Mouse (Mus musculus) midbrain, postnatal 0 days (tissue): ENCODE data around the gene Zbtb33. TPM values are rescaled to one million over a fixed set of nuclear protein-coding genes. Genes with fewer than 3 reads are reported as not detected.

Experiments used
- ATAC-seq: fragments of 200-750 bp; cut with Nextera tagmentation; 2 replicates; pipeline ENCODE4 v1.8.0; 2017; ENCODE audit warnings: moderate number of reproducible peaks, mild to moderate bottlenecking, moderate TSS enrichment, moderate library complexity; ENCODE audit not compliant: low FRiP score
- DNase-seq: peaks from one replicate; pipeline ENCODE4 v3.0.0-alpha.2; 2015; ENCODE audit warnings: low spot score
- H3K27ac ChIP-seq: fragments of 300-500 bp; sonication (generic); 2 replicates; pipeline ENCODE4 v1.5.1; 2014; ENCODE audit warnings: low read depth, mild to moderate bottlenecking, low read length, mixed read lengths
- H3K27me3 ChIP-seq: fragments of 300-500 bp; sonication (generic); 2 replicates; pipeline ENCODE4 v1.6.1; 2014; ENCODE audit warnings: low read length, control low read depth, mixed read lengths; ENCODE audit not compliant: insufficient read depth
- H3K36me3 ChIP-seq: fragments of 300-500 bp; sonication (generic); 2 replicates; pipeline ENCODE4 v1.6.1; 2014; ENCODE audit warnings: low read length, control low read depth, mixed read lengths; ENCODE audit not compliant: insufficient read depth
- H3K4me1 ChIP-seq: fragments of 300-500 bp; sonication (generic); 2 replicates; pipeline ENCODE4 v1.6.1; 2014; ENCODE audit warnings: mild to moderate bottlenecking, control low read depth, antibody characterized with exemption, low read length, mixed read lengths; ENCODE audit not compliant: insufficient read depth
- H3K4me2 ChIP-seq: fragments of 300-500 bp; sonication (generic); 2 replicates; pipeline ENCODE4 v1.6.1; 2014; ENCODE audit warnings: low read depth, mild to moderate bottlenecking, low read length, mixed read lengths; ENCODE audit not compliant: poor library complexity, severe bottlenecking
- H3K4me3 ChIP-seq: fragments of 300-500 bp; sonication (generic); 2 replicates; pipeline ENCODE4 v1.5.1; 2014; ENCODE audit warnings: low read depth, mild to moderate bottlenecking, low read length, moderate library complexity
- H3K9ac ChIP-seq: fragments of 300-500 bp; sonication (generic); replicated peaks from 2 replicates; pipeline ENCODE4 v1.6.1; 2014; ENCODE audit warnings: mild to moderate bottlenecking, low read length, moderate library complexity, mixed read lengths; ENCODE audit not compliant: poor library complexity, severe bottlenecking
- H3K9me3 ChIP-seq: fragments of 300-500 bp; sonication (generic); 2 replicates; pipeline ENCODE4 v1.6.1; 2016; ENCODE audit warnings: low read length, control low read depth
- CTCF ChIP-seq: IDR thresholded peaks from 2 replicates; pipeline ENCODE4 v1.5.1; 2016; ENCODE audit warnings: antibody characterized with exemption, mild to moderate bottlenecking
- WGBS: fragments of 180-500 bp; shearing (Covaris S2); extraction: QIAGEN DNeasy Blood & Tissue Kit; methylation state at CpG from one replicate; pipeline ENCODE4 v1.1.7; 2014; 5-methylcytosine and 5-hydroxymethylcytosine counted together
- polyA plus RNA-seq: library from polyadenylated mRNA; unstranded; fragments of >200 nt; fragmentation: Nextera tagmentation; extraction: Ambion mirVana; gene quantifications from 2 replicates; pipeline ENCODE4 v1.2.1, GENCODE M21; 2015
- total RNA-seq: library from RNA; depleted of rRNA; stranded (reverse); fragments of >200 nt; gene quantifications from 2 replicates; pipeline ENCODE4 v1.2.3, GENCODE M21; 2014

Zbtb33 gene
- total and polyA plus RNA-seq, 2 experiments from 2014 or later = 3.7 to 27.3 TPM

- ATAC-seq = peak; percentile 70
- no peak for DNase-seq
- Histone ChIP-seq H3K9ac (no peak overlapping the region), H3K9me3 (peaks cover 4% of the 10 kb centered on the region; the same call in 1 of the 2 replicates), H3K27ac (no peak overlapping the region), H3K36me3 (no peaks in the 10 kb centered on the region), H3K4me2 (peak overlapping the region; percentile 56), H3K4me3 (peak overlapping the region; percentile 38), H3K4me1 (no peaks in the 10 kb centered on the region), H3K27me3 (no peaks in the 10 kb centered on the region)
- 26% methylated on average over 36 of the region's 38 CpGs for WGBS
- TF ChIP-seq CTCF = no peak
Observed at GRCm38 (mm10) chrX:38180656-38181607, 8.7 kb upstream of the Zbtb33 start.

GRCm38 (mm10) chrX:38181608-38182258, 7.9 kb upstream of the Zbtb33 start:
- Histone ChIP-seq H3K36me3 (no peaks in the 10 kb centered on the region), H3K9ac (no peak overlapping the region), H3K4me2 (peak overlapping the region; percentile 56; the same call in 1 of the 2 replicates), H3K4me1 (no peaks in the 10 kb centered on the region), H3K9me3 (peaks cover 4% of the 10 kb centered on the region; the same call in 1 of the 2 replicates), H3K4me3 (no peak overlapping the region), H3K27me3 (no peaks in the 10 kb centered on the region), H3K27ac (no peak overlapping the region)
- ATAC-seq (peak; percentile 80), DNase-seq (peak; percentile 67)
- TF ChIP-seq CTCF = peak; percentile 51
- WGBS = 8% methylated on average over 10 of the region's 15 CpGs

GRCm38 (mm10) chrX:38185520-38185919, 4.1 kb upstream of the Zbtb33 start:
- no peak overlapping the region for H3K4me3 ChIP-seq
- no peak overlapping the region for H3K27ac ChIP-seq
- no peak for ATAC-seq
- H3K9ac ChIP-seq = no peak overlapping the region
- TF ChIP-seq CTCF = no peak
- DNase-seq = no peak
- H3K36me3 ChIP-seq = no peaks in the 10 kb centered on the region
- no peaks in the 10 kb centered on the region for H3K27me3 ChIP-seq
- no peak overlapping the region for H3K4me2 ChIP-seq
- WGBS = 26% methylated on average over 2 of the region's 2 CpGs
- no peaks in the 10 kb centered on the region for H3K4me1 ChIP-seq
- no peaks in the 10 kb centered on the region for H3K9me3 ChIP-seq

GRCm38 (mm10) chrX:38190458-38190764, 818 bp downstream of the Zbtb33 start:
- Histone ChIP-seq H3K9ac (peak overlapping the region; percentile 67), H3K9me3 (no peaks in the 10 kb centered on the region), H3K36me3 (no peaks in the 10 kb centered on the region), H3K27me3 (no peaks in the 10 kb centered on the region), H3K4me3 (peak overlapping the region; percentile 66), H3K4me1 (no peaks in the 10 kb centered on the region), H3K27ac (no peak overlapping the region), H3K4me2 (peak overlapping the region; percentile 49)
- DNase-seq (no peak), ATAC-seq (no peak)
- TF ChIP-seq CTCF = no peak
- 16% methylated on average over 3 of the region's 3 CpGs for WGBS

- 85% methylated on average over 2 of the region's 2 CpGs for WGBS
- DNase-seq (peak; percentile 36), ATAC-seq (no peak)
- H3K27ac ChIP-seq = no peak overlapping the region
- H3K9ac ChIP-seq = no peak overlapping the region
- no peaks in the 10 kb centered on the region for H3K36me3 ChIP-seq
- no peak overlapping the region for H3K4me3 ChIP-seq
- no peaks in the 10 kb centered on the region for H3K27me3 ChIP-seq
- H3K4me2 ChIP-seq = no peak overlapping the region
- no peak for TF ChIP-seq CTCF
- no peaks in the 10 kb centered on the region for H3K4me1 ChIP-seq
- H3K9me3 ChIP-seq = no peaks in the 10 kb centered on the region
Observed at GRCm38 (mm10) chrX:38201816-38202215, 12.2 kb downstream of the Zbtb33 start.

GRCm38 (mm10) chrX:38207392-38207791, 17.8 kb downstream of the Zbtb33 start:
- Histone ChIP-seq H3K27ac (no peak overlapping the region), H3K9me3 (no peaks in the 10 kb centered on the region), H3K4me3 (no peak overlapping the region), H3K9ac (no peak overlapping the region), H3K36me3 (no peaks in the 10 kb centered on the region), H3K4me1 (no peaks in the 10 kb centered on the region), H3K27me3 (no peaks in the 10 kb centered on the region), H3K4me2 (no peak overlapping the region)
- no peak for ATAC-seq
- 72% methylated on average over 1 of the region's 1 CpGs for WGBS
- no peak for DNase-seq
- TF ChIP-seq CTCF = no peak
